Mouse (Mus musculus) lung, postnatal 36 days (tissue): ENCODE results near the gene Entpd3.

ENCODE experiments used
- DNase-seq: peaks from one replicate; pipeline ENCODE4 v3.0.0; 2022; ENCODE audit warnings: mixed read lengths

The Entpd3 gene

GRCm38 (mm10) chr9:120541411-120541810 lies 1.8 kb downstream of the Entpd3 start:
- peak; percentile 70 for DNase-seq

GRCm38 (mm10) chr9:120542241-120542640 lies 2.6 kb downstream of the Entpd3 start:
- DNase-seq, result no peak

GRCm38 (mm10) chr9:120545994-120546393 lies 6.4 kb downstream of the Entpd3 start:
- DNase-seq, result peak; percentile 37

- peak; percentile 30 for DNase-seq
These were observed 6.9 kb downstream of the Entpd3 start for GRCm38 (mm10) chr9:120546482-120546881.

- DNase-seq, result peak; percentile 50
These were observed 7.5 kb downstream of the Entpd3 start for GRCm38 (mm10) chr9:120547026-120547668.

- DNase-seq, result no peak
These were observed 11.2 kb downstream of the Entpd3 start for GRCm38 (mm10) chr9:120550778-120551177.

- no peak for DNase-seq
These were observed 24.0 kb downstream of the Entpd3 start for GRCm38 (mm10) chr9:120563590-120563989.

GRCm38 (mm10) chr9:120564247-120564646 lies 24.6 kb downstream of the Entpd3 start:
- DNase-seq, result no peak

GRCm38 (mm10) chr9:120566384-120566783 lies 26.8 kb downstream of the Entpd3 start:
- no peak for DNase-seq

- DNase-seq, result no peak
These were observed 29.3 kb downstream of the Entpd3 start for GRCm38 (mm10) chr9:120568917-120569316.

- DNase-seq, result peak; percentile 68
These were observed 30.2 kb downstream of the Entpd3 start for GRCm38 (mm10) chr9:120569721-120570333.

GRCm38 (mm10) chr9:120570334-120570725 lies 30.7 kb downstream of the Entpd3 start:
- no peak for DNase-seq

- peak; percentile 99 for DNase-seq
These were observed 31.3 kb downstream of the Entpd3 start, which contains the start of gene Rpl14 for GRCm38 (mm10) chr9:120570741-120571592. Gene Rpl14 (plus strand): TSS chr9:120571444.

- DNase-seq, result no peak
These were observed 32.2 kb downstream of the Entpd3 start for GRCm38 (mm10) chr9:120571593-120572385.

GRCm38 (mm10) chr9:120575748-120576661 lies 36.4 kb downstream of the Entpd3 start:
- no peak for DNase-seq

GRCm38 (mm10) chr9:120576662-120577013 lies 37.0 kb downstream of the Entpd3 start:
- DNase-seq, result no peak

GRCm38 (mm10) chr9:120577133-120577651 lies 37.6 kb downstream of the Entpd3 start:
- peak; percentile 94 for DNase-seq

GRCm38 (mm10) chr9:120577706-120578405 lies 38.2 kb downstream of the Entpd3 start:
- DNase-seq, result peak; percentile 9

- peak; percentile 43 for DNase-seq
These were observed 39.1 kb downstream of the Entpd3 start for GRCm38 (mm10) chr9:120578701-120579100.

GRCm38 (mm10) chr9:120579808-120580207 lies 40.2 kb downstream of the Entpd3 start:
- no peak for DNase-seq
